Mouse (Mus musculus) intestine, embryonic 16.5 days (tissue): ENCODE measurements around the gene Pi4k2b. TPM values are rescaled to one million over a fixed set of nuclear protein-coding genes. Genes with fewer than 3 reads are reported as not detected.
"Not testable (repeated sequence)": the region's sequence is repeated elsewhere in the genome, so short reads cannot be mapped to it uniquely, and the experiment has no call there.

Source experiments
- ATAC-seq: fragments of 200-750 bp; cut with Nextera tagmentation; 2 replicates; pipeline ENCODE4 v1.8.0; 2017; ENCODE audit warnings: moderate TSS enrichment, moderate library complexity
- H3K27ac ChIP-seq: fragments of 300-500 bp; sonication (generic); 2 replicates; pipeline ENCODE4 v1.5.1; 2014; ENCODE audit warnings: mild to moderate bottlenecking, low read length
- H3K27me3 ChIP-seq: fragments of 300-500 bp; sonication (generic); replicated peaks from 2 replicates; pipeline ENCODE4 v1.6.1; 2014; ENCODE audit warnings: low read length, control low read depth, mixed read lengths; ENCODE audit not compliant: control insufficient read depth, insufficient read depth
- H3K36me3 ChIP-seq: fragments of 300-500 bp; sonication (generic); 2 replicates; pipeline ENCODE4 v1.6.1; 2014; ENCODE audit warnings: low read length, control low read depth; ENCODE audit not compliant: control insufficient read depth, insufficient read depth
- H3K4me1 ChIP-seq: fragments of 300-500 bp; sonication (generic); 2 replicates; pipeline ENCODE4 v1.6.1; 2014; ENCODE audit warnings: low read length, control low read depth, mixed read lengths; ENCODE audit not compliant: control insufficient read depth, insufficient read depth
- H3K4me2 ChIP-seq: fragments of 300-500 bp; sonication (generic); 2 replicates; pipeline ENCODE4 v1.6.1; 2014; ENCODE audit warnings: low read depth, low read length, control low read depth
- H3K4me3 ChIP-seq: fragments of 300-500 bp; sonication (generic); 2 replicates; pipeline ENCODE4 v1.5.1; 2014; ENCODE audit warnings: mild to moderate bottlenecking, low read length
- H3K9ac ChIP-seq: fragments of 300-500 bp; sonication (generic); 2 replicates; pipeline ENCODE4 v1.6.1; 2014; ENCODE audit warnings: low read depth, low read length
- H3K9me3 ChIP-seq: fragments of 300-500 bp; sonication (generic); 2 replicates; pipeline ENCODE4 v1.6.1; 2016; ENCODE audit warnings: low read length, control low read depth; ENCODE audit not compliant: control insufficient read depth
- WGBS: fragments of 180-500 bp; shearing (Covaris S2); extraction: QIAGEN DNeasy Blood & Tissue Kit; methylation state at CpG from one replicate; pipeline ENCODE4 v1.1.7; 2014; 5-methylcytosine and 5-hydroxymethylcytosine counted together
- polyA plus RNA-seq: library from polyadenylated mRNA; unstranded; fragments of >200 nt; fragmentation: Nextera tagmentation; extraction: Ambion mirVana; gene quantifications from 2 replicates; pipeline ENCODE4 v1.2.1, GENCODE M21; 2015

The Pi4k2b gene
- polyA plus RNA-seq, 1 experiment from 2014 or later = 15.5 TPM

DNA sequence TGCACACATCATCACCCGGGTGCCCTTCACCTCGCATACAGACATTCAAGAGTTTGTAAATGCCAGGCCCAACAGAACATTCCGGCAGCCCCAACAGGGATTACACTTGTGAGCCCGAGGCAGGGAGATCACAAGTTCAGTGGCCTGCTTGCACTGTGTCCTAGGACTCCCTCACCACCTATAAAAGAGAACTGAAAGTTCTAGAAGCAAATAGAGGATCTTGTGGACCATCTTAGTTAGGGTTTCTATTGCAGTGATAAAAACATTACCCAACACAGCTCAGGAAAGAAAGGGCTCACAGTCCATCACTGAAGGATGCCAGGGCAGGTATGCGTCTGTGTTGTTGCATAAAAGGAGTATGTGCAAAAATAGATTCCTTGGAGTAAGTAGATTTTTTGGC lies 32.9 kb downstream of the Pi4k2b start:
- Histone ChIP-seq H3K4me2 (no peak overlapping the region), H3K36me3 (peaks cover 6% of the 10 kb centered on the region; the same call in 1 of the 2 replicates), H3K4me1 (no peaks in the 10 kb centered on the region), H3K9ac (no peak overlapping the region), H3K27ac (no peak overlapping the region), H3K9me3 (no peaks in the 10 kb centered on the region), H3K27me3 (no peaks in the 10 kb centered on the region), H3K4me3 (no peak overlapping the region)
- no peak for ATAC-seq
- WGBS = 87% methylated on average over 5 of the region's 5 CpGs

DNA sequence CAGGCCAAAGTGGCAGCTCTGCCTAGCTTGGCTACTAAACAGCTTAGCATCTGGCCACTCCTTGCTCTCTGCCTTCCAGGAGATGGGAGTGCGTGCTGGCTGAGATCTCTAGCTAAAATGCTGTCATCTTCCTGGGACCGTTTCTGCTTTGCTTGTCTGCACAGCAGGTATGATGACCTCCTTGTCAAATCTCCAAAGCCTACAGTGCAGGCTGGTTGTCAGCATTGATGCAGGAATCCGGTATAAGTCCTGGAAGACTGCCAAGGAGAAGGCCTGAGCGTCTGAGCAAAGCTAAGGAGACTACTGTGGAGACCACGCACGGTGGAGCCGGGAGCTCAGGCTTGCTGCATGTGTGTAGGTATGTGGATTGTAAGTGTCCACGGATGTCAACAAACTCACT lies 33.9 kb downstream of the Pi4k2b start, which contains the start of gene Zcchc4:
Gene Zcchc4 (plus strand): TSS at position 173 of the 400 bp plus-strand sequence.
- no peak for ATAC-seq
- H3K9ac ChIP-seq = no peak within 1 kb of the TSS
- H3K4me3 ChIP-seq = no peak within 1 kb of the TSS
- no peaks in the 10 kb centered on the region for H3K4me1 ChIP-seq
- H3K9me3 ChIP-seq = no peaks in the 10 kb centered on the region
- no peak within 1 kb of the TSS for H3K27ac ChIP-seq
- no peak within 1 kb of the TSS for H3K4me2 ChIP-seq
- H3K27me3 ChIP-seq = no peaks in the 10 kb centered on the region
- H3K36me3 ChIP-seq = peaks cover 2% of the 10 kb centered on the region; the same call in 1 of the 2 replicates
- WGBS = 63% methylated on average over 8 of the region's 8 CpGs

DNA sequence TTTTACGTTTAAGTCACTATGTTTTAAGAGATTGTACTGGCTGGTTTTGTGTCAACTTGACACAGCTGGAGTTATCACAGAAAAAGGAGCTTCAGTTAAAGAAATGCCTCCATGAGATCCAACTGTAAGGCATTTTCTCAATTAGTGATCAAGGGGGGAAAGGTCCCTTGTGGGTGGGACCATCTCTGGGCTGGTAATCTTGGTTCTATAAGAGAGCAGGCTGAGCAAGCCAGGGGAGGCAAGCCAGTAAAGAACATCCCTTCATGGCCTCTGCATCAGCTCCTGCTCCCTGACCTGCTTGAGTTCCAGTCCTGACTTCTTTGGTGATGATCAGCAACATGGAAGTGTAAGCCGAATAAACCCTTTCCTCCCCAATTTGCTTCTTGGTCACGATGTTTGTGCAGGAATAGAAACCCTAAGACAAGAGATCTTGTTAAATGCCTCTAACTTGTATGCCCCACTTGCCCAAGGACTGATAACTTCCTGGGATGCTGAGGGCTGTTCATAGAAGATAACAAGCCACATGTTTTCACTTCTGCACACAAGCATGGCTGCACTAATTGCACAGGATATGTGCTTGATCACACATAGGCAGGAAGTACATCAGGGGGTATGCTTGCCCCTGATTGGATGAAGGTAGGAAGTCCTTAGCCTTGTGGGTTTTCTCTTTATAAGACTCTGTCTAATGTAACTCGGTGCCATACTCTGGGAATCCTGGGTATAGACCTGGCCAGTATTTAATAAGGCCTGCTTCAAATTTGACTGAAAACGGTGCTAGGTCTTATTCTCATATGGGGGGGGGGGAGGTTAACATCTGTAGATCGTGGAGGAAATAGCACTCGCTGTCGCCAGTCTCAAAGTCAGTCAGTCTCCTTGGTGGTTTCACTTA lies 35.3 kb downstream of the Pi4k2b start:
- not testable (repeated sequence) for H3K9me3 ChIP-seq, H3K36me3 ChIP-seq, H3K4me1 ChIP-seq, H3K4me3 ChIP-seq, H3K9ac ChIP-seq, H3K4me2 ChIP-seq, ATAC-seq, H3K27ac ChIP-seq, H3K27me3 ChIP-seq
- WGBS = 88% methylated on average over 8 of the region's 8 CpGs

DNA sequence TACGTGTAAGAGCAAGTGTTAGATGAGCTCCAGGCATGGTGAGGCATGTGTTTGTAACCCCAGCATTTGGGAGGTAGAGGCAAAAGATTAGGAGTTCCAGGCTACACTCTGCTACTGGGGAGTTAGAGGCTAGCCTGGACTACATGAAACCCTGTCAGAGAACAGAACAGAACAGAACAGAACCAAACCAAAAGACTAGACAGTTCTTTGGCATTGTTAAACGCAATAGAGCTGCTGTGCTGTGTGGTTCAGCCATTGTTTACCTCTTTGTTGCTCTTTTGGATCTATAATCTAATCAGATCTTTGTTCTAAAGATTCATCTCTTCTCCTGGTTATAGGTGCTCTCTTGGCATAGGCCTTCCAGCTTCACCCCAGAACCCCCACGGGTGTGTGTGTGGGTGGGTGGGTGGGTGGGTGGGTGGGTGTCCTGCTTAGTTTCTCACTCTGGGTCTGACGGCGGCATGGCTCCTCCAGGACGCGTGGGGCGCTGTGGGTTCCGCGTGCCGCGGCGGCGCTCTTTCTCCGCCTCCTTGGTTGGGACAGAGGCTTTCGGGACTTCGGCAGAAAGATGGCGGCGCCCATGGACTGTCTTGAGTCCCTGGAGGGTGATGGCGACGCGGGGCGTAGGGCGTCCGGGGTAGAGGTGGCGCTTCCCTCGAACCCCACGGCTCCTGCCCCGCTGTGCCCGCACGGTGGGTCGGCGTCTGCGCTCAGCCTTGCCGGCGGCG lies 41.3 kb downstream of the Pi4k2b start:
- peak; percentile 97 for ATAC-seq
- H3K9me3 ChIP-seq = no peaks in the 10 kb centered on the region
- peak overlapping the region; percentile 61 for H3K4me2 ChIP-seq
- no peaks in the 10 kb centered on the region for H3K27me3 ChIP-seq
- peak overlapping the region; percentile 77 for H3K4me3 ChIP-seq
- H3K36me3 ChIP-seq = no peaks in the 10 kb centered on the region
- WGBS = 4% methylated on average over 37 of the region's 37 CpGs
- peak overlapping the region; percentile 85 for H3K9ac ChIP-seq
- no peaks in the 10 kb centered on the region for H3K4me1 ChIP-seq
- H3K27ac ChIP-seq = peak overlapping the region; percentile 66; the same call in 1 of the 2 replicates

DNA sequence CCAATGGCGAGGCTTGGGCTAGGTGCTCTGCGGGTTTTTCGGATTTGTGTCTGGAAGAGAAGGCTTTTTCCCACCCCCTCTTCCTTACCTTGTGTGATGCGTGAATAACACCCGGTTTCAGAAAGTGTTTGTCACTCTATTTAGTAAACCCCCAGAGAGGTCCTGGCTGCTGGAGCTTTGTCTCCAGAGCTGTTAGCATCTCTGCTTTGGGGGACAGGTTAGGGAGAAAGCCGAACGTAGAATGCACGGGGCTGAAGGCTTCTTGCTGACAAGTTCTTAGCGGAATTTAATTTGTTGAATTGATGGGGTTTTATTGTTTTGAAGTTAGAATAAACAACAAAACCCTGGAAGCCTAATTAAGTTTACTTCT lies 41.9 kb downstream of the Pi4k2b start:
- 0% methylated on average over 9 of the region's 9 CpGs for WGBS
- Histone ChIP-seq H3K9ac (peak overlapping the region; percentile 85), H3K27me3 (no peaks in the 10 kb centered on the region), H3K9me3 (no peaks in the 10 kb centered on the region), H3K4me2 (peak overlapping the region; percentile 61), H3K4me3 (peak overlapping the region; percentile 77), H3K36me3 (no peaks in the 10 kb centered on the region), H3K27ac (peak overlapping the region; percentile 66; the same call in 1 of the 2 replicates), H3K4me1 (no peaks in the 10 kb centered on the region)
- no peak; the same call in 1 of the 2 replicates for ATAC-seq

DNA sequence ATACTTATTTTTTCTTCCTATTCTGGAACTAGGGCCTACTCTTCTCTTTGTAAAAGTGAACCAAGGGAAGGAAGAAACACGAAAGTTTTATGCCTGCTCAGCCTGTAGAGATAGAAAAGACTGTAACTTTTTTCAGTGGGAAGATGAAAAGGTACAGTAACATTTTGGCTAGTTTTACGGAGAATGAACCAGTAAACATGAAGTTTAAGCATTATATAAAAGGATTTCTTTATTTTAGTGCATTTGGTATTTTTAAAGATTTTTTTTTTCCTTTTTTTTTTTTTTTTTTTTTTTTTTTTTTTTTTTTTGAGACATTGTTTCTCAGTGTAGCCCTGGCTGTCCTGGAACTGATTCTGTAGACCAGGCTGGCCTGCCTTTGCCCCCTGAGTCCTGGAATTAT lies 42.6 kb downstream of the Pi4k2b start:
- Histone ChIP-seq H3K4me2 (peak overlapping the region; percentile 61; the same call in 1 of the 2 replicates), H3K4me3 (no peak overlapping the region), H3K4me1 (no peaks in the 10 kb centered on the region), H3K27ac (no peak overlapping the region), H3K9me3 (no peaks in the 10 kb centered on the region), H3K36me3 (no peaks in the 10 kb centered on the region), H3K27me3 (no peaks in the 10 kb centered on the region), H3K9ac (no peak overlapping the region)
- 70% methylated on average over 2 of the region's 2 CpGs for WGBS
- ATAC-seq = no peak

DNA sequence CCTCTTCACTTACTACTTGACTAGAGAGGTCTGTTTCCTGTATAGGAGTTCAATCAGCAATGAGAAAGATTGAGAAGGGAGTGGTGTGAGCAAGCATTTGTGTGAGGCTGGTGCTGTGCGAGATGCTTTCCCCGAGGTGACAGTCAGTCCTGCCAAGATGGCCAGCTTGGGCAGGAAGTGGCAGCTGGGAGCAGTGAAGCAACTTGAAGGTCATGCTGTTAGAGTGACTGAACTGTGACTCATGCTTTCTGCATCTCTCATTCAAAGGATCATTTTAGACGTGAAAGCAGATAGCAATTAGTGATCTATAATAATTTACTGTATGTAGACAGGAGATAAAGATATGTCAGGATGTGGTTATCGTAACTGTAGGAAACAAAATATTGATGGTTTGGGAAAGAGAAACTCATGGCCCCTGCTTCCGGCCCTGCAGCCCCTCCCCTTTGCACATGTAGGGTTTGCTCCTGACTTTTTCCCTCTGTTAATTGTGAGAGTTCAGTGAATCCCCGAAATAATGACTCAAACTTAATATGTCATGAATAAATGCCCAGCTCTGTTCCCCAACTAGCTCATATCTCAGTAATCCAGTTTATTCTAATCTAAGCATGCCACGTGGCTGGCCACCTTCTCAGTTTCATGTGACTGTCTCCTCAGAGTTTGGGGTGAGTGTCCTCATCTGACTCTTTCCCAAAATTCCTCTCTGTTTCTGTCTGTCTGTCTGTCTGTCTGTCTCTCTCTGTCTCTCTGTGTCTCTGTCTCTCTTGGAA lies 45.4 kb downstream of the Pi4k2b start:
- no peak for ATAC-seq
- Histone ChIP-seq H3K4me3 (no peak overlapping the region), H3K9me3 (no peaks in the 10 kb centered on the region), H3K27ac (no peak overlapping the region), H3K4me1 (no peaks in the 10 kb centered on the region), H3K9ac (no peak overlapping the region), H3K4me2 (no peak overlapping the region), H3K27me3 (no peaks in the 10 kb centered on the region), H3K36me3 (no peaks in the 10 kb centered on the region)
- 75% methylated on average over 7 of the region's 7 CpGs for WGBS

DNA sequence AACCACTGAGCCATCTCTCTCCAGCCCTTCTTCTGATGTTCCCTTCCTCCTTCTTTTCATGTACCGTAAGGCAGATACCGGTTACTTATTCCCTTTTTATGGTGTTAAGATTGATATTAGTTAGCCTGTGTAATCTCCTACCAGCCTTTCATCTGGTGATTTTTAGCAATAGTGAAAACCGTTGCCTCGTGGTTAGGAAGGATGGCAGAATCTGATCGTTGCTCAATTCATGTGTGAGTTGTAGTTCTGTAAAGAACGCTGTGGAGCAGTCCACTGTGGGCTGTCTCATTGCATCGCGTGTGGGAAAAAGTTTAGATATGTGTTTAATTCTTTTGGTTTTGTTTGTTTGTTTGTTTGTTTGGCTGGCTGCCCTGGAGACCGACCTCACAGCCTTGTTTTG lies 51.9 kb downstream of the Pi4k2b start:
- Histone ChIP-seq H3K27ac (no peak overlapping the region), H3K4me3 (no peak overlapping the region), H3K9me3 (no peaks in the 10 kb centered on the region), H3K27me3 (no peaks in the 10 kb centered on the region), H3K4me2 (no peak overlapping the region), H3K4me1 (no peaks in the 10 kb centered on the region), H3K9ac (no peak overlapping the region), H3K36me3 (peaks cover 3% of the 10 kb centered on the region; the same call in 1 of the 2 replicates)
- 89% methylated on average over 9 of the region's 9 CpGs for WGBS
- ATAC-seq = no peak

DNA sequence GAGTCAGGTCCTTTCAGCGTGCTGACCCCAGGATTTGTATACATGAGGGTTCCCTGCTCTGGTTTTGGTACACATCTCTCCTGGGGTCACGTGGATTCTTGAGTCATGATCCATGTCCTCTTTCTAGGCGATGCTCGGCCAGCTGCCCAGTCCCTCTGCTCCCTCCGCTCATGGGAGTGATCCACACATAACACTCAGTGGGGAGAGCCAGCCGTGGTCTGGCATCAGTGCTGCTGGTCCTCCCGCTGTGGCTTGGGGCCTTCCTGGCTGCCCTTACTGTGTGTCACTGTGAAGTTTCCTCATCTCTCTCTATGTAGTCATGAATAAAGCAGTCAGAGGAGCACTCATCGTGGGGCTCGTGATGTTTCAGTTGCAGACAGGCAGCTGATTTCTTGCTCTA lies 52.7 kb downstream of the Pi4k2b start:
- Histone ChIP-seq H3K9me3 (no peaks in the 10 kb centered on the region), H3K36me3 (peaks cover 3% of the 10 kb centered on the region; the same call in 1 of the 2 replicates), H3K4me3 (no peak overlapping the region), H3K27me3 (no peaks in the 10 kb centered on the region), H3K4me1 (no peaks in the 10 kb centered on the region), H3K27ac (no peak overlapping the region), H3K9ac (no peak overlapping the region), H3K4me2 (no peak overlapping the region)
- 89% methylated on average over 9 of the region's 9 CpGs for WGBS
- ATAC-seq = no peak
